Mouse (Mus musculus): Measurements from ENCODE around the gene Dek.
A peak's percentile ranks its signal among the peaks of the same experiment; 100 is the strongest.

The Dek gene

GRCm38 (mm10) chr13:47056781-47057180 lies 49.2 kb downstream of the Dek start:
- no peak for DNase-seq (ENCODE audit: extremely low read depth, low read depth, low spot score)

- DNase-seq (ENCODE audit: extremely low read depth, low read depth, low spot score): no peak
Observed at GRCm38 (mm10) chr13:47056126-47056525, 49.9 kb downstream of the Dek start.

GRCm38 (mm10) chr13:47053971-47054370 lies 52.0 kb downstream of the Dek start:
- DNase-seq (ENCODE audit: extremely low read depth, low read depth, low spot score): no peak

- DNase-seq (ENCODE audit: extremely low read depth, low read depth, low spot score): peak; percentile 45
Observed at GRCm38 (mm10) chr13:47050009-47050408, 56.0 kb downstream of the Dek start.

GRCm38 (mm10) chr13:47047996-47048395 lies 58.0 kb downstream of the Dek start:
- no peak for DNase-seq (ENCODE audit: extremely low read depth, low read depth, low spot score)

- no peak for DNase-seq (ENCODE audit: extremely low read depth, low read depth, low spot score)
Observed at GRCm38 (mm10) chr13:47044617-47044947, 61.4 kb downstream of the Dek start, which contains the start of gene Tpmt. Tpmt (minus strand) TSS chr13:47044737.

- no peak for DNase-seq (ENCODE audit: extremely low read depth, low read depth, low spot score)
Observed at GRCm38 (mm10) chr13:47043833-47044616, 62.0 kb downstream of the Dek start.

- DNase-seq (ENCODE audit: extremely low read depth, low read depth, low spot score): peak; percentile 76
Observed at GRCm38 (mm10) chr13:47043030-47043680, 62.8 kb downstream of the Dek start, which contains the start of gene Kdm1b. Kdm1b (plus strand) TSS chr13:47043499.

- DNase-seq (ENCODE audit: extremely low read depth, low read depth, low spot score): no peak
Observed at GRCm38 (mm10) chr13:47042024-47042633, 63.9 kb downstream of the Dek start.

GRCm38 (mm10) chr13:47040061-47040460 lies 65.9 kb downstream of the Dek start:
- DNase-seq (ENCODE audit: extremely low read depth, low read depth, low spot score): no peak

GRCm38 (mm10) chr13:47037946-47038345 lies 68.1 kb downstream of the Dek start:
- DNase-seq (ENCODE audit: extremely low read depth, low read depth, low spot score): no peak
